Mouse (Mus musculus): ENCODE data around the gene Ift88.
A peak's percentile ranks its signal among the peaks of the same experiment; 100 is the strongest.

Ift88 gene

DNA sequence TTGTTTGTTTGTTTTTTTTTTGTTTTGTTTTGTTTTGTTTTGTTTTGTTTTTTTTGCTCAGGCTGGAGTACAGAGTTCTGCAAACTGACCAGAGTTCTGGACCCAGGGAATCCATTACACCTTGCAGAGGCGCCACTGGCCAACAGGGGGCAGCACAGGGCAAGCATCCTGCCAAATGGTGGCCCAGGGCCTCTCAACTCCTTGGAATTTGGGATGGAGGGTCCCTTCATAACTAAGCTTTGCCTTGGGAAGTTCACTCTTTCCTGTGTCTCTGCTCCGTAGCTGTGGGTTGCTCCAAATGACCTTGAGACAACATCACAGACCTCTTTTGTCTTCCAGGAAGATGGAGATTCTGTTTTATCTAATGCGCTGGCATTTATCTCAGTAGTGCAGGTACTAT, 109.4 kb downstream of the Ift88 start:
- DNase-seq (ENCODE audit: low spot score), result peak; percentile 86

GRCm38 (mm10) chr14:57533841-57534240, 110.0 kb downstream of the Ift88 start:
- no peak for DNase-seq (ENCODE audit: low spot score)

DNA sequence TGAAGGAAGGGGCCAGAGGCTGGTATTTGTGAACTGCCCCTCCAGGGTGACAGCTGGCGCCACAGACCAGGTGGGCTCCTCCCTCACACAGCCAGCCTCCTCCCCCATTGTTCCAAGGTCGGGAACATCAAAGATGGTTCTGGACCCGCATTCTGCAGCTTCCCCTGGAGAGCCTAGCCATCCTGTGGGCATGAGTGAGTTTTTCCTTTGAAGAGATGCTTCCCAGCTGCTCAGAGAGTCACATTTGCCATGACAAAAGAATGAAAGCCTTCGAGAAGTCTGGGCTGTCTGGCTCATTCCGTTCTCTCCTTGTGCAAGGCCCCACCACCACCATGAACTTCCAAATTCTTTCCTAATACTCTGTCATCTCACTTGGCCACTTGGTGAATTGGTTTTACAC, 110.5 kb downstream of the Ift88 start:
- no peak for DNase-seq (ENCODE audit: low spot score)

GRCm38 (mm10) chr14:57534961-57535360, 111.1 kb downstream of the Ift88 start:
- peak; percentile 68 for DNase-seq (ENCODE audit: low spot score)

GRCm38 (mm10) chr14:57535646-57536045, 111.8 kb downstream of the Ift88 start:
- no peak for DNase-seq (ENCODE audit: low spot score)

DNA sequence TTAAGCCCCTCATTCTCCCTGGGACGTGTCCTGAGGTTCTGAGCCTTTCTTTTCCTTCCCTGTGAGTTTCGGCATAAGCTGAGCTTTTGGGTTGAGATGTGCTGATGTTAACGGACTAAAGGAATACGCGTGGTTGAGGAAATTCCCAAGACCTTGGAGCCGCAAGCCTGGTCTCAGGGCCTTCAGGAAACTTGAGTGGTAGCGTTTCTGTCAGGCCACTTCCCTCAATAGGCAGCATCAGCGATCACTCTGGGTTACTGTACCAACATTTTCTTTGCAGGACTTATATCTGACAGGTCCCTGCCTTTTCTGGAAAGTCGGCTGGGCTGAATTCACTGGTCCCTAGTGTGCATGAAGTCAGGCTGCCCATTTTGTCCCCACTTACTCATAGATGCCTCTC, 113.0 kb downstream of the Ift88 start:
- no peak for DNase-seq (ENCODE audit: low spot score)

DNA sequence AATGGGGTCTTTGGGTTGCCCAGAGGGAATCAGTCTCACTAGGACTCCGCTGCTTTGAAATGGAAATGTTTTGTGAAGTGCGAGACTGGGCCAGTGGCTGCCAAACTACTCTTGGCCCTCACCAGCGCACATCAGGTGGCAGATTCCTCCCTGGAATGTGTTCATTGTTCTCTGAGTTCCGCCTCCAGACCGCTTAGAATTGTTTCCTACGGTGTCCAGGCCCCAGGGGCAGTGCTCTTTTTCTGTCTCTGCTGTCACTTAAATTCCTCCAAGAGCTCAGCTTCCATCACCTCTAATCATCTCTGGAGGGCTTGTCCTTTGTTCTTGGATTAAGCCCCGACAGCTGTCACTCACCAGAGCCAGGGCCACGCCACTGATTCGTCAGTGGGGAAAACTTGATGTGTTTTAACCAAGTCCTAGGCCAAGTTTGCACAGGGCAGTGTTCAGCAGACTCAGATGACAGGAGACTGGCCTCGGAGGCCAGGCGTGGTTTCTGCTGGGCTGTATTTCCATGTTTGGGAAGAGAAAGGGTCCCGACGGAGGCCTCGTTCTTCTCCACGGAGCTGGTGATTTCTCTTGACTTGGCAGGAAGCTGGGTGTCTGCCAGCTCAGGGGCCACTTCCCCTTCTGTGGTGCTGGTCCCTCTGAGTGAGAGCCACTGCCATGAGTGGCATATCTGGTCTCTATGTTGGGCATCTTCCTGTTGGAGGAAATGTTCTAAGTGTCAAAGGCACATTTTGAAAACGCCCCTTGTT, 113.6 kb downstream of the Ift88 start:
- DNase-seq (ENCODE audit: low spot score), result no peak

GRCm38 (mm10) chr14:57540683-57541082, 116.8 kb downstream of the Ift88 start:
- no peak for DNase-seq (ENCODE audit: low spot score)

GRCm38 (mm10) chr14:57542231-57542630, 118.4 kb downstream of the Ift88 start:
- no peak for DNase-seq (ENCODE audit: low spot score)

DNA sequence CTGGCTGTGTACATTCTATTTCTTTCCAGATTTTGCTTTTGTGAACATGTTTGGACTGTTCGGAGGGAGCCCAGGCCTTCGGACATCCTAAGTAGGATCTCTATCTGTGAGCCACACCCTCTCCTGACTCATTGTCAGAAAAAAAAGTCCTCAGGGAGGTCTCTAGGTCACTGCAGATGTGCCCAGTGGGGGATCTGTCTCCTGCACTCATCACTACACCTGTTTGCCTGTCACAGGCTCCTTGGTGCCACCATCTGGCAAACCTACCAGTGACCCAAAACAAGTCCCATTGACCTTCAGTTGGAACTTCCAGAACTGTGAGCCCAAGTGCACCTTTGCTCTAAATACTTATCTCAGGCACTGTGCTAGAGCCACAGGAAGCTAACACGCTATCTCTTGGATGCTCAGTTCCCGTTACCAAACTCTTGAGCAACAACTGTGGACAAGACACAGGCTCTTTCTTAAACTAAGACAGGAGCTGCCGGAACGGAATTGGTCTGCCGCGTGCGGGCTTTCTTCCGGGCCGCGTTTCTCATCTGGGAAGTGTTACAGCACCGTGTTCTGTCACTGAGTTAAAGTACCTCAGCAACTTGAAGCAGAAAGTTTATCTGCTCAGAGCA, 119.7 kb downstream of the Ift88 start:
- DNase-seq (ENCODE audit: low spot score), result no peak

- DNase-seq (ENCODE audit: low spot score), result no peak
These were observed 121.7 kb downstream of the Ift88 start for GRCm38 (mm10) chr14:57545526-57545925.

DNA sequence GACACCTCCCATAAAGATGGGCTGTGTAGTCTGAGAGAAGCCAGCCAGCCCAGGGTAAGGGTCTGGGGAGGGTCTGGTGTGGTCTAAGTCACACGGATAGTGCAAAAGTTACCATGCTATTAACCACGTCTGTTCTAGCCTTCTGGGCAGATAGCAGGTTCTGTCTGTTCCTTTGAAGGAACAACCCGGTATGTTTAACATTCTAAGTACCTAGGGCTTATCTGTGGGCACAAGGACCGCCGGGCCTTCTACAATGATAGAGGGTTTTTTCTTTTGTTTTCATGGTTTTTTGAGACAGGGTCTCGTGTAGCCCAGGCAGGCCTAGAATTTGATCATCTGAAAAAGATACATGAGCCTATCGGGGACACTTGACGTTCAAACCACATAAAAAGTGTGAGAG, 122.3 kb downstream of the Ift88 start:
- DNase-seq (ENCODE audit: low spot score), result no peak

DNA sequence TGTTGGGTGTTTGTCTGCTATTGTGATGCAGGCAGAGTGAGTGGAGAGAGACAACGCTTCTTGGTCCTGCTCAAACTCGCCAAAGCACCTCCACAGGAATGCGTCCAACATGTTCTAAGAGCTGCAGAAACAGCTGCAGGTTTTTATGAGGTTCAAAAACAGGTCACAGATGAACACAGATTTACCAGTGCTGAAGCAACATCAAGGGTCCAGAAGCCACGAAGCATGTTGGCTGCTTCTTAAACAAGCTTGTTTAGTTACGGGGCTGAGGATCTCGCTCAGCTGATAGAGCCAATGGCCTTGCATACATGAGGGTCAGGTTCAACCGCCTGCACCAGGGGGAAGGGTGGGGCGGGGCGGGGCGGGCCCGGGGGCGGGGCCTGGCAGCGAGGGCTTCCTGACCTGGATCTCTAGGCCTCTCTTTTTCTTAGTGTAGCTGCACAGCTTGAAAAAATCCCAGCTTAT, 122.7 kb downstream of the Ift88 start:
- no peak for DNase-seq (ENCODE audit: low spot score)

DNA sequence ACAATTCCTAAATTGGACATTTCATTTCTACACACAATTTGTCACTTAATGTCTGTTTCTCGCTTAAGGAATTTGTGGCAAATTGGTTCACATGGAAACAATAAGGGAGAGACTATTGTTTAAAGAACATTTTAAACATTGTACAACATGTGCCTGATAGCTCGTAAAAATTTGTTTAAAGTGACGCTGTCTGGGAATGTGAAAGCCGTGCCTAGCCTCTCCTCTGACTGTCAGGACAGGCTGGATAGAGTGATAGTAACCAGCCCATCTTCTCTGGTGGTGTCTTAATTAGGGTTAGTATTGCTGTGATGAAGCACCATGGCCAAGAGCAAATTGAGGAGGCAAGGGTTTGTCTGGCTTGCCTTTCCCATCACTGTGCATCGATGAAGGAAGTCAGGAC, 123.2 kb downstream of the Ift88 start:
- DNase-seq (ENCODE audit: low spot score), result no peak

- no peak for DNase-seq (ENCODE audit: low spot score)
These were observed 129.1 kb downstream of the Ift88 start for GRCm38 (mm10) chr14:57552945-57553344.

DNA sequence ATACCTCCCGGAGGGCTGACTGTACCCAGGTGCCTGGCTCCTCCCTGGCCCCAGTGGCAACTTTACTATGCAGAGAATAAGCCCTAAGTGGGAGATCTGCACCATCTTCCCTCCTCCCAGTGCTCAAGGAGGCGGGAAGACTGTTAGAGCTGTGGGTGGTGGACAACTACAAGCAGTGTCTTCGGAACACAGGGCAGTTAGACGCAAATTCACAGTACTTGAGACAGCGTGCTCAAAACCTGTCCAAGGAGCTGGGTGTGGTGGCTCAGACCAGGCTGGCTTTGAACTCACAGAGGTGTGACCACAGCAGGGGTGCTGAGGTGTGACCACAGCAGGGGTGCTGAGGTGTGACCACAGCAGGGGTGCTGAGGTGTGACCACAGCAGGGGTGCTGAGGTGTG, 130.6 kb downstream of the Ift88 start:
- no peak for DNase-seq (ENCODE audit: low spot score)

DNA sequence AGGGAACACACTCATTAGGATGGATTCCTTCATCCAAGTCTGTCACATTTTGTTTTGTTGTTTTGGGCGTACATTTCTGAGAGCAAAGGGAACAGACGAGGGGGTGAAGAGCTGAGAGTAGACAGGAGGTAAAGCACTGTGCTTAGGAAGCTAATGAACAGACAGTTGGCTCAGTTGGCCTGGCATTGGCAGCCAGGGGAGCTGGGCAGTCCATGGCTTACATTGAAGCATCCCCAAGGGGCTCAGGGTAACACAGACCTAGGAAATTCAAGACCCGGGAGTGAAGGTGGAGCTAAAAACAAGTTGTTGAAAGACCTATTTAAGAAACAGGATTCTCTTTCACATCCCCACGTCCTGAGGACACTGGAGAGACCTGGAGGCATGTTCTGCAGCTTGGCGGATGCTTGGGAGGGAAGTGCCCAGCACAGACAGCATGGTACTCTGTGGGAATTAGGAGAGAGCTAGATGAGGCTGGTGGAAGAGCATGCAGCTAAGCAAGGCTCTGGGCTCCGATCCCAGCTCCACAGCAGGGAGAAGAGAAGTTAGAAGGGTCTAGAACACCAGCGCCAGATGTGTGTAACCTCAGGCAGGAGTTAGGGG, 131.7 kb downstream of the Ift88 start:
- peak; percentile 23 for DNase-seq (ENCODE audit: low spot score)

DNA sequence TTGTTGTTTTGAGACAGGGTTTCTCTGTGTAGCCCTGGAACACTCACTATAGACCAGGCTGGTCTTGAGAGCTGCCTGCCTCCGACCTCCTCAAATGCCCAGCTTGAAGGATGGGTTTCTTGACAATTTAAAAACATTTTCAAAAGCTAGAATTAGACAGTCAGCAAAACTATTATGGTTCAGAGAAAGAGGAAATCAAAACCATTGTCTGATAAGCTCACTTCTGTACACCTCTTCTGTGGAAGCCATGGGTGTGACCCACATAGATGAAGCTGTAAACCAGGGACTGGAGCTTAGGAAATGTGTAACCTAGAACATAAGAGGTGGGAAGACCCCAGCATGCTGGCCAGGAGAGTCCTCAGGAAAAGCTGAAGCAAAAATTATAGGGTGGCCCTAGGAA, 133.1 kb downstream of the Ift88 start:
- no peak for DNase-seq (ENCODE audit: low spot score)

- DNase-seq (ENCODE audit: low spot score), result no peak
These were observed 141.8 kb downstream of the Ift88 start for GRCm38 (mm10) chr14:57565626-57566025.

All from testis, postnatal 10 days (tissue).